Mouse (Mus musculus) embryonic facial prominence, embryonic 10.5 days (tissue): ENCODE results near the gene Capn1. TPM values are rescaled to one million over a fixed set of nuclear protein-coding genes. Genes with fewer than 3 reads are reported as not detected.

ENCODE experiments used
- DNase-seq: peaks from one replicate; pipeline ENCODE4 v3.0.0-alpha.2; 2017; ENCODE audit warnings: low spot score
- H3K27ac ChIP-seq: fragments of 300-500 bp; sonication (generic); replicated peaks from 2 replicates; pipeline ENCODE4 v1.5.1; 2016; ENCODE audit warnings: mild to moderate bottlenecking
- H3K27me3 ChIP-seq: fragments of 300-500 bp; sonication (generic); replicated peaks from 2 replicates; pipeline ENCODE4 v1.6.1; 2016; ENCODE audit warnings: low read depth, mild to moderate bottlenecking; ENCODE audit not compliant: poor library complexity, severe bottlenecking
- H3K36me3 ChIP-seq: fragments of 300-500 bp; sonication (generic); replicated peaks from 2 replicates; pipeline ENCODE4 v1.6.1; 2016; ENCODE audit warnings: mild to moderate bottlenecking, moderate library complexity
- H3K4me1 ChIP-seq: fragments of 300-500 bp; sonication (generic); 2 replicates; pipeline ENCODE4 v1.6.1; 2016
- H3K4me3 ChIP-seq: fragments of 300-500 bp; sonication (generic); 2 replicates; pipeline ENCODE4 v1.5.1; 2016; ENCODE audit warnings: mild to moderate bottlenecking, moderate library complexity
- H3K9me3 ChIP-seq: fragments of 300-500 bp; sonication (generic); 2 replicates; pipeline ENCODE4 v1.6.1; 2016; ENCODE audit warnings: mild to moderate bottlenecking
- WGBS: fragments of 180-500 bp; shearing (Covaris S2); methylation state at CpG from one replicate; pipeline ENCODE4 v1.1.7; 2016; 5-methylcytosine and 5-hydroxymethylcytosine counted together
- polyA plus RNA-seq: library from polyadenylated mRNA; unstranded; fragments of >200 nt; fragmentation: Nextera tagmentation; extraction: Ambion mirVana; gene quantifications from 2 replicates; pipeline ENCODE4 v1.2.1, GENCODE M21; 2016

The Capn1 gene
- polyA plus RNA-seq, 1 experiment from 2014 or later = 3.2 TPM

GRCm38 (mm10) chr19:6030520-6031280 lies 15.0 kb upstream of the Capn1 start:
- no peak for DNase-seq
- Histone ChIP-seq H3K9me3 (no peaks in the 10 kb centered on the region), H3K36me3 (no peaks in the 10 kb centered on the region), H3K27ac (no peak overlapping the region), H3K27me3 (no peaks in the 10 kb centered on the region), H3K4me3 (no peak overlapping the region), H3K4me1 (no peaks in the 10 kb centered on the region)
- 78% methylated on average over 14 of the region's 14 CpGs for WGBS

GRCm38 (mm10) chr19:6029426-6029825 lies 13.7 kb upstream of the Capn1 start:
- DNase-seq = no peak
- WGBS = 83% methylated on average over 9 of the region's 9 CpGs

GRCm38 (mm10) chr19:6028991-6029390 lies 13.3 kb upstream of the Capn1 start:
- H3K36me3 ChIP-seq = no peaks in the 10 kb centered on the region
- no peaks in the 10 kb centered on the region for H3K27me3 ChIP-seq
- no peak overlapping the region for H3K4me3 ChIP-seq
- WGBS = 86% methylated on average over 6 of the region's 6 CpGs
- no peaks in the 10 kb centered on the region for H3K9me3 ChIP-seq
- H3K27ac ChIP-seq = no peak overlapping the region
- H3K4me1 ChIP-seq = no peaks in the 10 kb centered on the region
- DNase-seq = no peak

More at GRCm38 (mm10) chr19:6029426-6029825, 13.7 kb upstream of the Capn1 start:
- no peak overlapping the region for H3K4me3 ChIP-seq
- no peak overlapping the region for H3K27ac ChIP-seq
- H3K9me3 ChIP-seq = no peaks in the 10 kb centered on the region
- H3K4me1 ChIP-seq = no peaks in the 10 kb centered on the region
- no peaks in the 10 kb centered on the region for H3K36me3 ChIP-seq
- no peaks in the 10 kb centered on the region for H3K27me3 ChIP-seq

GRCm38 (mm10) chr19:6023930-6024329 lies 8.2 kb upstream of the Capn1 start:
- no peaks in the 10 kb centered on the region for H3K36me3 ChIP-seq
- 0 out of 2 replicates have a peak, but pooled peaks cover 3% of the 10 kb centered on the region for H3K27me3 ChIP-seq
- no peak overlapping the region for H3K27ac ChIP-seq
- H3K4me3 ChIP-seq = no peak overlapping the region
- no peaks in the 10 kb centered on the region for H3K9me3 ChIP-seq
- 82% methylated on average over 7 of the region's 7 CpGs for WGBS
- no peak for DNase-seq
- peaks cover 3% of the 10 kb centered on the region; the same call in 1 of the 2 replicates for H3K4me1 ChIP-seq

DNA sequence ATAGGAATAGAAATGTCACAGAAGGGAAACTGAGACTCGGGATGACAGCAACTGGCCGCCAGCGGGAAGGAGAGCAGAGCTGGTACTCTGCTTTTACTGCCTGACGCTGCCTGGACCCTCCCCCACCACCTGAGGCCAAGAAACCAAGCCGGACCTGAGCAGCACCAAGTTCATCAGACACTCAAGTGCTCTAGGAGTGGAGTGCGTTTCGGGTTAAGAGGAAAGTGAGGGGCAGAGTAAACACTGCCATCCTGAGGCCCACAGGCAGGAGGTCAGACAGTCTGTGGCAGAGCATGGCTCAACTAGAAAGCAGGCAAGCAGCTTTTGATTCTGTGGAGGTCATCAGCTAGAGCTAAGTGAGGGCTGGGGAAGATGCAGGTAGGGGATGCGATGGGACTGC lies 7.4 kb upstream of the Capn1 start:
- WGBS = 67% methylated on average over 8 of the region's 8 CpGs
- H3K4me1 ChIP-seq = peaks cover 3% of the 10 kb centered on the region; the same call in 1 of the 2 replicates
- no peak overlapping the region for H3K27ac ChIP-seq
- H3K36me3 ChIP-seq = no peaks in the 10 kb centered on the region
- DNase-seq = no peak
- H3K4me3 ChIP-seq = no peak overlapping the region
- no peaks in the 10 kb centered on the region for H3K9me3 ChIP-seq
- 0 out of 2 replicates have a peak, but pooled peaks cover 3% of the 10 kb centered on the region for H3K27me3 ChIP-seq

DNA sequence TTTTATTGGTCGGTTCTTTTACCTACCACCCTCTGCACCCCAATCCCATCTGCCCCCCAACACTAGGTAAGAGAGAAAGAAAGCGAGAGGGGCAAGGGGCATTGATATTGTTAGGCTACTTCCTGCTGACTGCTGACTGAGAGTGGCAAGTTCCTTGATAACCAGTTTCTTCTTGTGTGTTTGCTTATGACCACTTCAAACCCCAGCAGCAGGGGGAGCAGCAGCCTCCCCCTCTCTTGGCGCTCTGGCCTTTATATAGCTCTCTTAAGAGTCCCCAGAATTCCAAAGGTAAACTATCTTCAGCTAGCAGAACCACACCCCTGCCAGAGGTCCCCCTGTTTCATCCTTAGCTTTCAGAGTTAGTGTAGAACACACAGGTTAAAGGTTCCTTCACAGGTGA lies 4.6 kb upstream of the Capn1 start:
- Histone ChIP-seq H3K4me3 (no peak overlapping the region), H3K9me3 (no peaks in the 10 kb centered on the region), H3K36me3 (no peaks in the 10 kb centered on the region), H3K27ac (no peak overlapping the region), H3K4me1 (peaks cover 17% of the 10 kb centered on the region), H3K27me3 (peaks cover 30% of the 10 kb centered on the region)
- DNase-seq = no peak
- 57% methylated on average over 3 of the region's 3 CpGs for WGBS

DNA sequence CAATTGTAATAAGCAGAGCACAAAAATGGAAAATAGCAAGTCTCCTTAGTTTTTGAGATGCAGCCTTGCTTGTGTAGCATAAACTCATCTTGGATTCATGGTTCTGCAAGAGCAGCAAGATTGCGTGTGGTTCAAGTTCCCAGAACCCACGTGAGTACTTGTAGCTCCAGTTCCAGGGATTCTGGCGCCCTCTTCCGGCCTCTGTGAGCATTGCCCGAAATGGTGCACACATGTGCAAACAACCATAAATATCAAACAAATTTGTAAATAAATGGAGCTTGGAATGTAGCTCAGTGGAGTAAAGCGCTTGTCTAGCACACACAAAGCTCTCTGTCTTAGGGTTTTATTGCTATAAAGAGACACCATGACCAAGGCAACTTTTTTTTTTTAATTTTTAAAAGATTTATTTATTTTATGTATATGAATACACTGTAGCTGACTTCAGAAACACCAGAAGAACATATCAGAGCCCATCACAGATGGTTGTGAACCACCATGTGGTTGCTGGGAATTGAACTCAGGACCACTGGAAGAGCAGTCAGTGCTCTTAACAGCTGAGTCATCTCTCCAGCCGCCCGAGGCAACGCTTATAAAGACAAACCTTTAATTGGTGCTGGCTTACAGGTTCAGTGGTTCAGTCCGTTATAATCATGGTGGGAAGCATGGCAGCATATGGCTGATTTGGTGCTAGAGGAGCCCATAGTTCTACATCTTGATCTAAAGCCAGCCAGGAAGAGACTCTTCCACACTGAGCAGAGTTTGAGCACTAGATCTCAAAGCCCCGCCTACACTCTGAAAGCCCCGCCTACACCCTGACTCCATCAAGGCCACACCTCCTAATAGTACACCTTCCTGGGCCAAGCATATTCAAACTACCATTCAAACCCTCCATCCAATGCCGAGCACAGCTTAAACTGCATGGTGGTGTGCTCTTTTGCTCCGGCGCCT lies 2.7 kb upstream of the Capn1 start:
- Histone ChIP-seq H3K4me3 (no peak overlapping the region), H3K27ac (no peak overlapping the region), H3K9me3 (no peaks in the 10 kb centered on the region), H3K27me3 (peaks cover 45% of the 10 kb centered on the region), H3K36me3 (no peaks in the 10 kb centered on the region), H3K4me1 (peaks cover 24% of the 10 kb centered on the region)
- WGBS = 31% methylated on average over 15 of the region's 15 CpGs
- DNase-seq = peak; percentile 87

- WGBS = 42% methylated on average over 7 of the region's 7 CpGs
- 0 out of 2 replicates have a peak overlapping the region, but pooled peaks have one; percentile 68 for H3K4me3 ChIP-seq
- DNase-seq = no peak
- H3K4me1 ChIP-seq = peaks cover 24% of the 10 kb centered on the region
- H3K27ac ChIP-seq = no peak overlapping the region
- H3K36me3 ChIP-seq = no peaks in the 10 kb centered on the region
- peaks cover 48% of the 10 kb centered on the region for H3K27me3 ChIP-seq
- no peaks in the 10 kb centered on the region for H3K9me3 ChIP-seq
Observed at GRCm38 (mm10) chr19:6016532-6016931, 835 bp upstream of the Capn1 start.

GRCm38 (mm10) chr19:6014991-6015510 lies 646 bp downstream of the Capn1 start:
- DNase-seq = peak; percentile 63
- WGBS = 2% methylated on average over 18 of the region's 18 CpGs
- H3K27ac ChIP-seq = peak overlapping the region; percentile 80
- H3K36me3 ChIP-seq = no peaks in the 10 kb centered on the region
- H3K27me3 ChIP-seq = peaks cover 48% of the 10 kb centered on the region
- no peaks in the 10 kb centered on the region for H3K9me3 ChIP-seq
- peaks cover 24% of the 10 kb centered on the region for H3K4me1 ChIP-seq
- H3K4me3 ChIP-seq = peak overlapping the region; percentile 68

DNA sequence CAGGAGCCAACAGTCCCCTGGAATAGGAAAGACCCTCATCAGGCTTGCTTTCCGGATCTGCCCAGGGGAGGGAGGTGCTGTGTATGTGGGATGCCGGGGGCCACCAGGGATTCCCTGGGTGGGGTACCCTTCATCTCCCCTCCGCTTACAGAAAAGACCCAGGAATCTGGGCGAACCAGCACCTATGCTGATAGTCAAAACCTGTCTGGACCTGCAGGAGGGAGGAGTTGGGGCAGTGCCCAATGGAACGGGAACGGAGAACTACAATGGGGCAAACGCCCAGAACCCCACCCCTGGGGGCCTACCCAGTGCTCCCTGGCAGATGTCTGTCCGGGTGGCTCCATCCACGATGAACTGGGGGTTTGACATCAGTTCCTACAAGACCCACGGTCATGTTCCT lies 2.0 kb downstream of the Capn1 start:
- Histone ChIP-seq H3K36me3 (no peaks in the 10 kb centered on the region), H3K4me3 (no peak overlapping the region), H3K27me3 (peaks cover 48% of the 10 kb centered on the region), H3K4me1 (peaks cover 24% of the 10 kb centered on the region), H3K9me3 (no peaks in the 10 kb centered on the region), H3K27ac (no peak overlapping the region)
- 86% methylated on average over 10 of the region's 10 CpGs for WGBS
- no peak for DNase-seq

DNA sequence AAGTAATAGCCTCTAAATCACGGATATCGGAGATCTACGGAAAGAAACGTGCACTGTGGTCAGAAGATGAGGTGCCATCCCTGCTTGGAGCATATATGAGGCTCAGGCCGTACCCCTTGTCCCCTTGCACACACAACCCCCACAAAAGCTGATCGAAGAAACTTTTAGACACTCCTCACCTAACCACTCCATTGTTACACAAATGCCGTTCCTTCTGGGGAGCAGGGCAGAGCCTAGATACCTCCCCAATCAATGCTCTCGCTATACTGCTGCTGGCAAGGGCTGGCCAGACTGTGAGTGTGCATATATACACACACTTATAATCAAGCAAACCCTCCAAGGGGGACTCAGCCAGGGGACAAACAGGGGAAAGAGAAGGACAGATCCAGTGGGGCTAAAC lies 6.6 kb downstream of the Capn1 start:
- peaks cover 5% of the 10 kb centered on the region; the same call in 1 of the 2 replicates for H3K4me1 ChIP-seq
- H3K27me3 ChIP-seq = peaks cover 10% of the 10 kb centered on the region
- H3K36me3 ChIP-seq = no peaks in the 10 kb centered on the region
- 74% methylated on average over 8 of the region's 8 CpGs for WGBS
- no peak overlapping the region for H3K27ac ChIP-seq
- no peaks in the 10 kb centered on the region for H3K9me3 ChIP-seq
- no peak overlapping the region for H3K4me3 ChIP-seq
- no peak for DNase-seq

- Histone ChIP-seq H3K36me3 (no peaks in the 10 kb centered on the region), H3K4me3 (no peak overlapping the region), H3K27me3 (no peaks in the 10 kb centered on the region), H3K9me3 (no peaks in the 10 kb centered on the region), H3K4me1 (peaks cover 5% of the 10 kb centered on the region; the same call in 1 of the 2 replicates), H3K27ac (no peak overlapping the region)
- 88% methylated on average over 13 of the region's 13 CpGs for WGBS
- DNase-seq = no peak
Observed at GRCm38 (mm10) chr19:6007013-6007412, 8.7 kb downstream of the Capn1 start.
